Mouse (Mus musculus): Measurements from ENCODE around the gene Rgs10.

Gene Rgs10

DNA sequence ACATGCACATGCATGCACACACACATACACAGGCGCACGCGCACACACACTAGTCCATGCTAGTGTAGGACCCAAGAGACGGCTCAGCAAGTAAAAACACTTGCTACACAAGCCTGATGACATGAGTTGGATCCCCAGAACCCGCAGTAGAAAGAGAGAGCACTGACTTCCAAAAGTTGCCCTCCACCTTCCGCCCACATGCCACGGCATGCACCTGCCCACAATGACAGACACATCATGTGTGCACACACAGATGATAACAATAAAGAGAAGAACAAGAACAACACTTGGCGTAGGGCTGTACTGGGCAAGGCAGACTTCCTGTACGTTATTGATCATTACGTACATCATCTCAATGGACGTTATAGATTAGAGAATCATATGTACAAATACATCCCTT, 44.4 kb downstream of the Rgs10 start:
- DNase-seq (ENCODE audit: low read depth, low spot score), result no peak

GRCm38 (mm10) chr7:128373751-128374150, 44.8 kb downstream of the Rgs10 start:
- no peak for DNase-seq (ENCODE audit: low read depth, low spot score)

- peak; percentile 60 for DNase-seq (ENCODE audit: low read depth, low spot score)
Observed at GRCm38 (mm10) chr7:128372331-128372730, 46.2 kb downstream of the Rgs10 start.

- DNase-seq (ENCODE audit: low read depth, low spot score), result no peak
Observed at GRCm38 (mm10) chr7:128369366-128369765, 49.2 kb downstream of the Rgs10 start.

- DNase-seq (ENCODE audit: low read depth, low spot score), result no peak
Observed at GRCm38 (mm10) chr7:128368828-128369227, 49.7 kb downstream of the Rgs10 start.

- no peak for DNase-seq (ENCODE audit: low read depth, low spot score)
Observed at GRCm38 (mm10) chr7:128366654-128367053, 51.9 kb downstream of the Rgs10 start.

DNA sequence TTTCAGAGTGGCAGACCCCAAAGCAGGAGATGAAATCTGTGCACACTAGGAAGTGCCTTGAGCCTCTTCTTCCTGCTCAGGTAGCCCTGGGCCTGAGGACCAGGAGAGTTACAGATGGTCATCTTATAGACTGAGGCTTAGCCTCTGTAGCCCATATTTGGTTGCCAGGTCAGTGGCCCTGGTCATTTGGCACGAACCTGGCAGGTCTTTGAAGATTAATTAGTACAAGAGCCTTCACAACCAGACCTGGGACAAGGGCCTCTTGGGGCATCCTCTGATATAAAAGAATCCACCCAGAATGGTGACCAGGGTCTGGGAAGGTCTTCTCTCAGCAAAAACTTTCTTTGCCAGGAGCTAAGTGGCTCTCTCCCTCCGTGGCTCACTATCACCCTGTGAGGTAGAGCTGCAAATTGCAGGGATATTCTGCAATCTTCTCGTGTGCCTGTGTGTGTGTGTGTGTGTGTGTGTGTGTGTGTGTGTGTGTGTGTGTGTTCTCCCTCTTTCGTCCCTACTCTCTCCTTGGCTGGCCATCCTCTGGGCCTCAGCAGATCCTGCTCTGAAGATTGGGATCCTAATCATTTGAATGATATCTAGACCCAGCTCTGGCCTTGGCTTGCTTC, 53.4 kb downstream of the Rgs10 start:
- DNase-seq (ENCODE audit: low read depth, low spot score), result no peak

GRCm38 (mm10) chr7:128364526-128364925, 54.0 kb downstream of the Rgs10 start:
- DNase-seq (ENCODE audit: low read depth, low spot score), result no peak

GRCm38 (mm10) chr7:128363806-128364205, 54.8 kb downstream of the Rgs10 start:
- DNase-seq (ENCODE audit: low read depth, low spot score), result no peak

DNA sequence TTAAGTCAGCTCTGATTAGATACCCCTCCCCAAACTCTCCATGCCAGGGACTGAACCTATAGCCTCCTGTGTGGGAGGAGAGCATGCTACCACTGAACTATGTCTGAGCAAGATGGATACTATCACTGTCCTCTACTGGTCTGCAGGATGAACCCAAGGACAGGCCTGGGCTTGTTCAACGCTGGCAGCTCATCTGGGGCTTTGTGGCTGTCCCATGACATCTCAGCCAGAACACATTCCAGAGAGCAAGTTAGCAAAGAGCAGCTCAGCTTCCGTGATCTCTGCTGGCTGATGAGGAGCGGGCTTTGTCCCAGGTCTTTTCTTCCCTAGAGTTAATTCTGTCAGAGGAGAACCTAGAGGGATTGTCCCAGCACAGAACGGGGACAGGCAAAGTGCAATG, 55.6 kb downstream of the Rgs10 start:
- no peak for DNase-seq (ENCODE audit: low read depth, low spot score)

GRCm38 (mm10) chr7:128359741-128360140, 58.8 kb downstream of the Rgs10 start:
- DNase-seq (ENCODE audit: low read depth, low spot score), result peak; percentile 14

GRCm38 (mm10) chr7:128359164-128359563, 59.4 kb downstream of the Rgs10 start:
- no peak for DNase-seq (ENCODE audit: low read depth, low spot score)

- DNase-seq (ENCODE audit: low read depth, low spot score), result no peak
Observed at GRCm38 (mm10) chr7:128358741-128359140, 59.8 kb downstream of the Rgs10 start.

- DNase-seq (ENCODE audit: low read depth, low spot score), result peak; percentile 71
Observed at GRCm38 (mm10) chr7:128356868-128357755, 61.4 kb downstream of the Rgs10 start.

DNA sequence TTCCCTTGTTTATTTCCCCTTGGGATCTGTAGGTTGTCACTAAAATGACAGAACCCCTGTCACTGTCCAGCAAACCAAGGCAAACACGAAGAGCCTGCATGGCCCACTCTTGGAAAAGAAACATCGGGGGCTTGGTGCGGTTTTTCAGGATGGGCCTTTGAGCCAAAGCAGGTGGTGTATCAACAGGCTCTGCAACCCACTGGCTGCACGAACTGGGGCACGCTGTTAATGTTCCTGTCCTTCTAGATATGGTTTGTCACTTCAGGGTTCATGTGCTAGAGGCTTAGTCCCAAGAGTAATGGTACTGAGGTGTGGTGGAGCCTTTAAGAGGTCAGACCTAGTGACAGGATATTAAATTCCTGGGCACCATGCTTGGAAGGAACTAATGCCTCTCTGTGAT, 63.1 kb downstream of the Rgs10 start:
- no peak for DNase-seq (ENCODE audit: low read depth, low spot score)

DNA sequence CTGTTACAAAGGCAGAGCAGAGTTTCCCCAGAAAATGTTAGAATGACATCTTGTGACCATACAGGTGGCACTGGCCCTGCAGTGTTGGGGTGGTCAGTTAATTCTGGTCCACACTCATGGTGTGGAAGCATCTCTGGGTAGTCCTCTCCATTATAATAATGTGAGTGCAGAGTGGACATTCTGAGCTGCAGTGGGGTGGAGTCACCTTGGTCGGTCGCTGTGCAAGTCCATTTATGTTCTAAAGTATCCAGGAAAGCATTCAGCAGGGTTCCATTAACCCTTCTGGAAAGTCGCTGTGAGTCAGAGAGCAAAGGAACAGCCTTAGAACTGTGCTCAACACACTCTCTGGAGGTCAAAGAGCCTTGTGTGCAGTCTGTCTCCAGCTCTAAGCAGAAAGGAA, 65.8 kb downstream of the Rgs10 start:
- no peak for DNase-seq (ENCODE audit: low read depth, low spot score)

DNA sequence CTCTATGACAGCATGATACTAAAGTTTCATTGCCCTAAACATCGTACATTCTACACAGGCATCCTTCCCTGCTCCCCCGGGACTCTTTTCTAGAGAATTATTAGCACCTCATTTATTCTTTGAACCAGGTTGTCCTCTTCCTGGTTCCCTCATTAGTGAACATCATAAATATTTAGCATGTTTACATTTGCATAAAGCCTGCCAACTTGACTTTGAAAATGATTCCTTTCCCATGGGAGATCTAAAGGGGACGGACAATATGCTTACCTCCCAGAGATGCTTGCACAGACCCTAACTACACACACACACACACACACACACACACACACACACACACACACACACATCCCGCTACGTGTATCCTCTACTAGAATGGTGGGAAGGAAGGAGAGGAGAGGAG, 67.4 kb downstream of the Rgs10 start:
- no peak for DNase-seq (ENCODE audit: low read depth, low spot score)

GRCm38 (mm10) chr7:128350316-128350715, 68.2 kb downstream of the Rgs10 start:
- no peak for DNase-seq (ENCODE audit: low read depth, low spot score)

DNA sequence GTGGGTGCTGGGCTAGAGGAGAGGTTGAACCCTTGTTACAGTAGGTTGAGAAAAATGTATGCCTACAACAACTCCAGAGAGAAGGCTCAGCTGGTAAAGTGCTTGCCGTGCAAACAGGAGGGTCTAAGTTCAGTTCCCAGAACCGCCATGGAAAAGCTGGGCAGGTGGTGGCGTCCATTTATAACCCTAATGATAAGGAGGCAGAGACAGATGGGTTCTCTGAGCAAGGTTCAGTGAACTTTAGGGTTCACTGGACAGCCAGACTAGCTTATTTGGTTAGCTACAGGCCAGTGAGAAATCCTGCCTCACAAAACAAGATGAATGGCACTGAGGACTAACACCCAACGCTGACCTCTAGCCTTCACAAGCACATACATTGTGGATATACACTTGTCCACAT, 68.8 kb downstream of the Rgs10 start:
- DNase-seq (ENCODE audit: low read depth, low spot score), result no peak

GRCm38 (mm10) chr7:128348608-128349007, 70.0 kb downstream of the Rgs10 start:
- peak; percentile 22 for DNase-seq (ENCODE audit: low read depth, low spot score)

DNA sequence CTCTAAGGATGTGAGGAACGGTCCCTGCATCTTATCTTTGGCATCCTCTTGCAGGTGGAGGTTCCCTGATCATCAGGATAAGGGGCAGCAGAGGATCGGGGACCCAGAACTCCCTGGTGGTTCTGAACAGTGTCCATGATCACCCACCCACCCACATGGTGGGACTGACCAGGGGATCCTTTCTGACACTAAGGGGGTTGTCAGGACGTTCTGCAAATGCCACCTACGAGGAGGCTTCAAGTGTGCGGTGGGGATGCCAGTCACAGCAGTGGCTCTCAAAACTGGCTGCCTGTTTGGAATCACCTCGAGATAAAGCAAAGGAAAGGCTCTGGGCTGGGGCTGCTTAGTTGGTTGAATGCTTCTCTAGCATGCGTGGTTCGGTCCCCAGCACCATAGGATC, 71.6 kb downstream of the Rgs10 start:
- DNase-seq (ENCODE audit: low read depth, low spot score), result no peak

- DNase-seq (ENCODE audit: low read depth, low spot score), result no peak
Observed at GRCm38 (mm10) chr7:128346522-128346921, 72.0 kb downstream of the Rgs10 start.

DNA sequence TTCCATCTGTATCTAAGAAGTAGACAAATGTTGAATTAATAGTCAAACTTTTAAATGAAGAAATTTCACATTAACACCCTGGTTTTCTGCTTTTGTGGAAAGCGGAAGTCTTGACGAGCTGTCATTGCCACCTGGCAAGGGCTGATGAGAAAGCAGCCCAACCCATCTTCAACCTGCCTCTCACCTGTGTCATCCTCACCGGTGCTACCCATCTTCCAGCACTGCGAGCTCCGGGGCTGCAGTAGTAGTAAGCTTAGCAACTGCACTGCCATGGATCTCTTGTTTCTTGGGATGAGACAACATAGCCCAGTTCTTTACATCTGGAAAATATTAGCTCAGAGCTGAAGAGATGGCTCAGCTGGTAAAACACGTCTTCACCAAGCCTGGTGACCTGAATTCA, 72.9 kb downstream of the Rgs10 start:
- DNase-seq (ENCODE audit: low read depth, low spot score), result no peak
